Mouse (Mus musculus) testis, adult 2 months (tissue): ENCODE measurements around the gene Nsg2.

Experiments
- CTCF ChIP-seq: fragments of 200-500 bp; IDR thresholded peaks from 2 replicates; pipeline ENCODE4 v1.5.1; 2012; ENCODE audit warnings: low read depth, mild to moderate bottlenecking, inconsistent platforms, low read length, moderate library complexity; ENCODE audit not compliant: control insufficient read depth, insufficient read depth, insufficient replicate concordance
- POLR2A ChIP-seq: fragments of 200-500 bp; IDR thresholded peaks from 2 replicates; pipeline ENCODE4 v1.6.1; 2012; ENCODE audit warnings: low read depth, mild to moderate bottlenecking, inconsistent platforms, low read length, moderate library complexity; ENCODE audit not compliant: control insufficient read depth

GRCm38 (mm10) chr11:31975678-31976077 is 24.6 kb upstream of the Nsg2 start:
- TF ChIP-seq CTCF (no peak), POLR2A (no peak)
